Mouse (Mus musculus) stomach, postnatal 0 days (tissue): ENCODE results near the gene Sptb.

Experiments used
- CTCF ChIP-seq: IDR thresholded peaks from 2 replicates; pipeline ENCODE4 v1.5.1; 2016; ENCODE audit warnings: antibody characterized with exemption, low read depth, mild to moderate bottlenecking, moderate library complexity
- EP300 ChIP-seq: optimal IDR thresholded peaks from 2 replicates; pipeline ENCODE3; 2016; ENCODE audit warnings: antibody characterized with exemption

DNA sequence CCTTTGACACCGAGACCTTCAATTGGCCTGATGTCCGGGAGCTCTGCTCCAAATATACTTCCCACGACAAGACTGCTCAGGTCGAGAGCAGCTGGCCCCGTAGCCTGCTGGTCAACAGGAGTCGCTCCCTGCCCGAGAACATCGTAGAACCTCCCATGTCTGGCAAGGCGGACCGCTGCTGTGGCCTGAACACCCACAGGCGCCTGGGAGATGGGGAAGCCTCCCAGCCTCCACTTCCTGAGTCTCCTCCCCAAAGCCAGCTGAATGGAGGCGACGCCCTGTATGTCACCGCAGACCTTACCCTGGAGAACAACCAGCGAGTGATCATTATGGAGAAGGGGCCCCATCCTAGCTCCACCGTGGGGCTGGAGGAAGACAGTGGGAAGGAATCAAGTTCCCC lies 132.5 kb downstream of the Sptb start:
- TF ChIP-seq CTCF = no peak
- TF ChIP-seq EP300 = no peak
